Mouse (Mus musculus) heart, adult 2 months (tissue): ENCODE data around the gene Plod3.

Source experiments
- CTCF ChIP-seq: fragments of 200-600 bp; IDR thresholded peaks from 2 replicates; pipeline ENCODE4 v1.8.1; 2022; ENCODE audit warnings: antibody characterized with exemption, mild to moderate bottlenecking, moderate library complexity
- POLR2A ChIP-seq: fragments of 200-500 bp; IDR thresholded peaks from 2 replicates; pipeline ENCODE4 v1.6.1; 2011; ENCODE audit warnings: mild to moderate bottlenecking, low read depth, low read length, control low read depth; ENCODE audit not compliant: insufficient read depth

DNA sequence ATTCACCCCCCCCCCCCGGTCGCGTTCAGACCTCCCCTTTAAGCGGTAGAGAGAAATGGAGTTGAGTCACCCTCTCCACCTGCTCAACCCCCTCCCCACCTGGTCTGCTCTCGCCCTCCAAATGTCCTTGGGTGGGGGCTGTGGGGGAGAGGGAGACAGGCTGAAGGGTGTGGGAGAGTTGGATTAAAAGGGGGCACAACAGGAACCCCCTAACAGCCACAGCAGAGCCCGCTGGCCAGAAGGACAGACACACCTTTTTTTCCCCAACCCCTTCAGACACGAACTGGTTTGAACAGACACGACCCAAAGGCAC is 42.4 kb downstream of the Plod3 start:
- TF ChIP-seq CTCF: no peak
- no peak for TF ChIP-seq POLR2A
